Mouse (Mus musculus): ENCODE measurements around the gene Tcf12. TPM values are rescaled to one million over a fixed set of nuclear protein-coding genes. Genes with fewer than 3 reads are reported as not detected.

The Tcf12 gene
- total RNA-seq, 2 experiments from 2014 or later, result 29.7 to 39.4 TPM

- no peak for DNase-seq
- intact Hi-C loops (cut with DNase I), result no loop called here
These were observed 299.3 kb downstream of the Tcf12 start for GRCm38 (mm10) chr9:71812402-71812801.

GRCm38 (mm10) chr9:71811404-71811803 lies 300.3 kb downstream of the Tcf12 start:
- no peak for DNase-seq

GRCm38 (mm10) chr9:71810723-71811122 lies 300.9 kb downstream of the Tcf12 start:
- intact Hi-C loops (cut with DNase I), result no loop called here

More at GRCm38 (mm10) chr9:71811404-71811803, 300.3 kb downstream of the Tcf12 start:
- intact Hi-C loops (cut with DNase I), result no loop called here

GRCm38 (mm10) chr9:71808640-71809254 lies 302.9 kb downstream of the Tcf12 start:
- intact Hi-C loops (cut with DNase I), result loop anchor here (5.0 kb wide), 1 partner anchor 91 kb away; no protein-coding TSS in a partner anchor

More at GRCm38 (mm10) chr9:71810723-71811122, 300.9 kb downstream of the Tcf12 start:
- no peak for DNase-seq

GRCm38 (mm10) chr9:71807801-71808200 lies 303.9 kb downstream of the Tcf12 start:
- intact Hi-C loops (cut with DNase I), result loop anchor here (5.0 kb wide), 1 partner anchor 90 kb away; no protein-coding TSS in a partner anchor

More at GRCm38 (mm10) chr9:71808640-71809254, 302.9 kb downstream of the Tcf12 start:
- no peak for DNase-seq

GRCm38 (mm10) chr9:71806422-71806805 lies 305.3 kb downstream of the Tcf12 start:
- intact Hi-C loops (cut with DNase I), result loop anchor here (1.0 to 5.0 kb wide), 2 partner anchors 89 to 160 kb away; no protein-coding TSS in a partner anchor
- DNase-seq, result peak; percentile 79 to 84

More at GRCm38 (mm10) chr9:71807801-71808200, 303.9 kb downstream of the Tcf12 start:
- DNase-seq, result no peak

GRCm38 (mm10) chr9:71805646-71806421 lies 305.8 kb downstream of the Tcf12 start:
- intact Hi-C loops (cut with DNase I), result loop anchor here (1.0 to 5.0 kb wide), 3 partner anchors 33 to 160 kb away; no protein-coding TSS in a partner anchor
- no peak for DNase-seq

GRCm38 (mm10) chr9:71804116-71804515 lies 307.6 kb downstream of the Tcf12 start:
- intact Hi-C loops (cut with DNase I), result loop anchor here (2.0 kb wide), 1 partner anchor 31 kb away; no protein-coding TSS in a partner anchor
- DNase-seq, result no peak

- DNase-seq, result no peak
- intact Hi-C loops (cut with DNase I), result no loop called here
These were observed 308.4 kb downstream of the Tcf12 start for GRCm38 (mm10) chr9:71803281-71803680.

- intact Hi-C loops (cut with DNase I), result no loop called here
- DNase-seq, result no peak
These were observed 312.1 kb downstream of the Tcf12 start for GRCm38 (mm10) chr9:71799598-71799997.

- intact Hi-C loops (cut with DNase I), result no loop called here
These were observed 313.5 kb downstream of the Tcf12 start for GRCm38 (mm10) chr9:71798176-71798575.

More at GRCm38 (mm10) chr9:71798176-71798575, 313.5 kb downstream of the Tcf12 start:
- DNase-seq, result no peak

Small RNA genes lying within 50 kb of the gene (microRNA-seq; reads per million reads assigned to microRNA genes)
- gene Gm27450 (ENCODE audit: borderline number of aligned reads in 2 of 2), result 0 reads per million in 2 experiments

Other genes with a start within 250 kb of the Tcf12 start
- gene Zfp280d, start 163.0 kb upstream of the Tcf12 start, total RNA-seq (2021), result 10 to 100 TPM; 19.3 to 23.0 TPM